Mouse (Mus musculus): ENCODE measurements at regions not wholly inside any gene's neighbourhood (a gene's known extent, or its start where the extent isn't known, plus 50 kb on each side); places are given as distances from the start of the nearest gene placed in this dataset.

- no peak for DNase-seq (ENCODE audit: low read depth, low spot score)
- Histone ChIP-seq H3K36me3 (ENCODE audit: control insufficient read depth, insufficient read depth, low read length, poor library complexity, severe bottlenecking) (no peaks in the 10 kb centered on the region), H3K27me3 (ENCODE audit: control insufficient read depth, insufficient read depth, low read length, poor library complexity, severe bottlenecking) (no peaks in the 10 kb centered on the region)
Measured at GRCm38 (mm10) chr14:76307603-76308002, 107.2 kb upstream of the Tsc22d1 start.

DNA sequence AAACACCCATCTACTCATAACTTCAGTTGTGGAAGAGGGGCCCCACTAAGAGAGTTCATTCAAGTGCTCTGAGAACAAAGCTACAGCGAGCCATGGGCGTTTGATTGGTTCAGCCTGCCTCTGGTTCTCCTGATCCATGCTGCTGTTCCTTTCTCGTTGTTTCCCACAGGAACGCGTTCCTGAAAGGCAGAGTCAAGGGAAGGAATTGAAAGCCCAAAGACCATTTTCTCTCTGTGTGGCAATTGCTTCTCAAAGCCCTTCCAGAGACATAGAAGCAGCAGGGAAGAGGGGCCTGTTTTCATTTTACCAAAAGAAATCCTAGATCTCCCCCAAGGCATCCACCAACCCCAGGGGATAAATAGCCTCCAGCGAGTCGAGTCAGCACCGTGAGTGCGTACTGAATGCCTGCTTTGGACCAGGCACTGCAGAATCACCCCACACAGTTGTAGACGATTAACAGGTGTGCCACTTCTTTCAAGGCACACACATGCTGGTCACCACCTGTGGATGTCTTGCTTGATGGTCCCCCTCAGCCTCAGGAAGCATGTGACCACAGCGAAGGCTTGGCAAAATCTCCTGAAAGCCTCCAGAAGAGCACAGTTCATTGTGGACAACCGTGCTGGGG lies 106.5 kb upstream of the Tsc22d1 start:
- DNase-seq (ENCODE audit: low read depth, low spot score) = no peak
- Histone ChIP-seq H3K36me3 (ENCODE audit: control insufficient read depth, insufficient read depth, low read length, poor library complexity, severe bottlenecking) (no peaks in the 10 kb centered on the region), H3K27me3 (ENCODE audit: control insufficient read depth, insufficient read depth, low read length, poor library complexity, severe bottlenecking) (no peaks in the 10 kb centered on the region)

- DNase-seq (ENCODE audit: low read depth, low spot score) = no peak
- no peaks in the 10 kb centered on the region for H3K27me3 ChIP-seq (ENCODE audit: control insufficient read depth, insufficient read depth, low read length, poor library complexity, severe bottlenecking)
- no peaks in the 10 kb centered on the region for H3K36me3 ChIP-seq (ENCODE audit: control insufficient read depth, insufficient read depth, low read length, poor library complexity, severe bottlenecking)
Measured at GRCm38 (mm10) chr14:76309606-76310005, 105.2 kb upstream of the Tsc22d1 start.

GRCm38 (mm10) chr14:76310278-76310677 lies 104.5 kb upstream of the Tsc22d1 start:
- no peak for DNase-seq (ENCODE audit: low read depth, low spot score)
- no peaks in the 10 kb centered on the region for H3K27me3 ChIP-seq (ENCODE audit: control insufficient read depth, insufficient read depth, low read length, poor library complexity, severe bottlenecking)
- no peaks in the 10 kb centered on the region for H3K36me3 ChIP-seq (ENCODE audit: control insufficient read depth, insufficient read depth, low read length, poor library complexity, severe bottlenecking)

DNA sequence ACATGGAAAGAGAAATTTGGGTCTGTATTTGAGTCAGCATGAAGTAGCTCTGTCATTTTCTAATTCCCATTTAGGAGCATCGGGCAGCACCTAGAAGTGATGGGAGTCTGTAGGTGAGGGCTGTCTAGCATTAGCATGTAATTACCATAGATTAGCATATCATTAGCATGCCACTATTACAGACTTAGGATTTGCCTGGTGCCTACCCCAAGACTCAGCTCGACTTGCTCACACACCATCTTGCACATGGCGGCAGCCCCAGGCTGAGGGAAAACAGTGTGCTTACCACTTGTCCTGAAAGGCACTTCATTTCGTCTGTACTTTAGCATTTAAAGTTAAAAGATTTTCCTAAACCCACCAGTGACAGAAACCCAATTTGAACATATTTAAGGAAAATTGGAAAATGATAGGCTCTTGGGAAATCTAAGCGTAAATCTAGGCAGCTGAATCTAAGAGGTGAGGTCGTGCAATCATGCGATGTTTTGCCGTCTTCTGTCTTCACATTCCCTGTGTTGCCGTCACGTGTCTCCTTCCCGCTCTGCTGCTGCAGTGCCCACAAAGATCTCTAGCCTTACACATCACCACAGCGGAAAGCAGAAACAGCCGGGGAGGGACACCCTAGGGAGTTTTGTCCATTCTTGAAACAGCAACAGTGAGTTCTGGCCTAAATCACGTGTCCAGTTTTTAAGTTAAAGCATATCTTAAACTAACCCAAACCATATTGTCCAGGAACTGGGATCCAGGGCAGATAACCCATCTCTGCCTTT lies 101.2 kb upstream of the Tsc22d1 start:
- DNase-seq (ENCODE audit: low read depth, low spot score) = no peak
- Histone ChIP-seq H3K27me3 (ENCODE audit: control insufficient read depth, insufficient read depth, low read length, poor library complexity, severe bottlenecking) (no peaks in the 10 kb centered on the region), H3K36me3 (ENCODE audit: control insufficient read depth, insufficient read depth, low read length, poor library complexity, severe bottlenecking) (no peaks in the 10 kb centered on the region)

GRCm38 (mm10) chr14:76318438-76318837 lies 96.3 kb upstream of the Tsc22d1 start:
- no peak for DNase-seq (ENCODE audit: low read depth, low spot score)
- no peaks in the 10 kb centered on the region for H3K27me3 ChIP-seq (ENCODE audit: control insufficient read depth, insufficient read depth, low read length, poor library complexity, severe bottlenecking)
- H3K36me3 ChIP-seq (ENCODE audit: control insufficient read depth, insufficient read depth, low read length, poor library complexity, severe bottlenecking) = no peaks in the 10 kb centered on the region

GRCm38 (mm10) chr14:76324246-76324645 lies 90.5 kb upstream of the Tsc22d1 start:
- Histone ChIP-seq H3K27me3 (ENCODE audit: control insufficient read depth, insufficient read depth, low read length, poor library complexity, severe bottlenecking) (no peaks in the 10 kb centered on the region), H3K36me3 (ENCODE audit: control insufficient read depth, insufficient read depth, low read length, poor library complexity, severe bottlenecking) (no peaks in the 10 kb centered on the region)
- no peak for DNase-seq (ENCODE audit: low read depth, low spot score)

DNA sequence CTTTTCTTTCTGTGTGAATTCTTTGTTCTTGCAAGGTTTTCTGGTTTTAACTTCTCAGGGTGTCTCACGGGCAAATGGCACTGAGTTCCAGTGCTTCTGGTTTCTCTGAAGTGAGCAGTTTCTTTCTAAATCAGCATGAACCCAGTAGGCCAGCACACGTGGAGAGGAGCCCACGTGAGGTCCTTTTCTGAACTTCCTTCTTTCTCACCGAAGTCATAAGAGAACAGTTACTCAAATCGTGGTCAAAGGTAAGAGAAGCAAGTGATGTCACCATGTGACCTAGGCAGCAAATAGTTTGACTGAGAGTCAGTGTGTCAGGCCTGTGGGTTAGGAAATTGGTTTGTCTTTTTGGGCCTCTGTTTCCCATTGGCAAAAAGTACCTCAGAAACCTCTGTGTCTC lies 84.8 kb upstream of the Tsc22d1 start:
- DNase-seq (ENCODE audit: low read depth, low spot score) = peak; percentile 14
- H3K27me3 ChIP-seq (ENCODE audit: control insufficient read depth, insufficient read depth, low read length, poor library complexity, severe bottlenecking) = no peaks in the 10 kb centered on the region
- no peaks in the 10 kb centered on the region for H3K36me3 ChIP-seq (ENCODE audit: control insufficient read depth, insufficient read depth, low read length, poor library complexity, severe bottlenecking)

DNA sequence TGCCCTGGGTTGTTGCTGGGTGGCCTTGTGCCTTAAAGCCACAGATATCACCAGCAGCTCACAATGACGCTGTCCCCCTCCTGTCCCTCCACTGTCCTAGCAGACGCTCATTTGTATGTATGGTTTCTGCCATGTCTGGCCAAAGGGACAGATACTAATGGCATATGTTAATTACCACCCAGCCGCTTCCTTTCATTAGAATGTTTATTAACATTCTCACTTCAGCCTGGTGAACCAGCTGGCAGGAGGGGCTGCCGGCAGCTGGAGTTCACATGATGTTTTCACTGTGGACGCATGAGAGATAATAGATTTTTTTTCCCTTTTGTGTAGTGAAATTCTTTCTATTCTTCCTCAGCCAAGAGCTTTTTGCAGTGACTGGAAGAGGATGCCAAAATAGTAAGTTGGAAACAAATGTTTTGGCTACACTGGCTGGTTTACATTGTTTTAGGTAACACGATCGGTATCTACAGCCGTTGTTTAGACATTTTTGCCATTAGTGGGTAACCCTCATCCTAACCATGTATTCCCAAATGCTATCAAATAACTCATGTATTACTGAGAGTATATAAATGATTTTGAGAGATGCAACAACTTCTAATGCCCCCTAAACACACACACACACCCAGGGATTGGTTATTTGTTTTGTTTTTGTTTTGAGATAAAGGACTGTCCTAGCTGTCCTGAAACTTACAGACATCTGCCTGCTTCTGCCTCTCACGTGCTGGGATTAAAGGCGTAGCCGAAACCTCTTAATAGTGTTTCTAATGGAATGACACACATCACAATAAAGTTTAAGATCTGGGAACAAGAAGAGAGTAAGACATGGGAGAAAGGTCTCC lies 83.0 kb upstream of the Tsc22d1 start:
- no peaks in the 10 kb centered on the region for H3K27me3 ChIP-seq (ENCODE audit: control insufficient read depth, insufficient read depth, low read length, poor library complexity, severe bottlenecking)
- H3K36me3 ChIP-seq (ENCODE audit: control insufficient read depth, insufficient read depth, low read length, poor library complexity, severe bottlenecking) = no peaks in the 10 kb centered on the region
- no peak for DNase-seq (ENCODE audit: low read depth, low spot score)

DNA sequence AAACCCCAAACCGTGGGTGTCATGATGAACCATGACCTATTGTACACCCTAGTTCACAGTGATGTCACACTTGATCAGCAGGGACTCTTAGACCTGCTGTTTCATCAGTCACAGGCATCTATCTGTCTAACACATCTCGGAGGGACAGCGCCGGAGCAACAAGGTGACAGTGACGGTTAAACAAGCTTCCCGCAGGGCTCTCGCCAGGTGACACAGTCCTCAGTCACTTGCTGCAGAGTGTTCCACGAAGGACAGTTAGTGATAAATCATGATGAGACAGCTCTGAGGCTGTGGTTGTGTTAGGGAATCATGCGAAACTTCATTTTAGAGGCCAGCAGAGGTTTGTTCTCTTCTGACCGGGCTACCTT lies 82.4 kb upstream of the Tsc22d1 start:
- Histone ChIP-seq H3K27me3 (ENCODE audit: control insufficient read depth, insufficient read depth, low read length, poor library complexity, severe bottlenecking) (no peaks in the 10 kb centered on the region), H3K36me3 (ENCODE audit: control insufficient read depth, insufficient read depth, low read length, poor library complexity, severe bottlenecking) (no peaks in the 10 kb centered on the region)
- DNase-seq (ENCODE audit: low read depth, low spot score) = no peak

DNA sequence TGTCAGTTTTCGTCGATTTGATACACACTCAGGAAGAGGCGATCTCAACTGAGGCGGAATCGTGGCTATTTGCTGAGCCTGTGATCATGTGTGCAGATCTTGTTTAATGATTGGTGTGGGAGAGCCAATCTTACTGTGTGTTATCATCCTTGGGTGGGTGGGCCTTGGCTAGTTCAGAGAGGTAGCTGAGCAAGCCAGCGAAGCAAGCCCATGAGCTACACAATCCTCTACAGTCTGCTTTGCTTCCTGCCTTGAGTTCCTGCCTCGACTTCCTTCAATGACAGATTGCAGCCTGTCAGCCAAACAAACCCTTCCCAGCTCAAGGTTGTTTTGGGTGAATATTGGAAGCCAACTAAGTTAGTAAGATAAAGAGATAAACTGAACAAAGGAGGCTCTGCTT lies 74.0 kb upstream of the Tsc22d1 start:
- Histone ChIP-seq H3K27me3 (ENCODE audit: control insufficient read depth, insufficient read depth, low read length, poor library complexity, severe bottlenecking) (no peaks in the 10 kb centered on the region), H3K36me3 (ENCODE audit: control insufficient read depth, insufficient read depth, low read length, poor library complexity, severe bottlenecking) (no peaks in the 10 kb centered on the region)
- no peak for DNase-seq (ENCODE audit: low read depth, low spot score)

DNA sequence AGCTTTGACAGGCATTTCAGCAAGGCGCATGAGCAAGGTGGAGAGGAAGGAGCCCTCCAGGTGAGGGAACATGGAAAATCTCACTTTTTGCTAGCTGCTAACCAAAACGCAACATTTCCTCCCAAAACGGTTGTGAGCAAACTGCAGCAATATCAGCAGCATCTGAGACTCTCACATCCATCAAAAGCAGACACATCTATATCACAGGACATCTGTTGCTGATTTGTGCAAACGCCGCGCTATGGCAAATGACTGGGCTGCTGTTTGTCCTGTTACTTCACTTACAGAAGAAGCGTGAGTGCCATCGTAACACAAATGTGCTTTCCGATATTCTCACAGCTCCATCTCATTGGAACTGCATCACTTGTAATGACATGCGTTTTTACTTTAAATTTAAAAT lies 73.5 kb upstream of the Tsc22d1 start:
- Histone ChIP-seq H3K36me3 (ENCODE audit: control insufficient read depth, insufficient read depth, low read length, poor library complexity, severe bottlenecking) (no peaks in the 10 kb centered on the region), H3K27me3 (ENCODE audit: control insufficient read depth, insufficient read depth, low read length, poor library complexity, severe bottlenecking) (no peaks in the 10 kb centered on the region)
- no peak for DNase-seq (ENCODE audit: low read depth, low spot score)

DNA sequence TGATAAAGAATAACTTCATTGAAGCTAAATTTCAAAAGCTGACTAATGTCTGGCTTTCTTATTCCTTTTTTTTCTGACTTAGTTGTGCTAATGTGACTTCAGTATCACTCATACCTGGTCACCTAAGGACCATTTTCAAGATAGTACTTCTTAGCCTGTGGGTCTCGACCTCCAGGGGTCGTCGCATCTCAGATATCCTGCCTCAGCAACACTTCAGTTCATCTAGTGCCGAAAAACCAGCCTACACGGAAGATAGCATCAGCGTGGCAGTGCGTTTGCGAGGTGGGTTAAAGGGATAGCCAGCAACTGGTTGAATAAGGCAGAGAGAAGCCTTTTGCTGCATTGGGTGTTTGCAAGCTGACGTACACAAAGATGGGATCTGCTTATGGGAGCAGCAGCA lies 62.9 kb upstream of the Tsc22d1 start:
- no peaks in the 10 kb centered on the region for H3K36me3 ChIP-seq (ENCODE audit: control insufficient read depth, insufficient read depth, low read length, poor library complexity, severe bottlenecking)
- DNase-seq (ENCODE audit: low read depth, low spot score) = no peak
- H3K27me3 ChIP-seq (ENCODE audit: control insufficient read depth, insufficient read depth, low read length, poor library complexity, severe bottlenecking) = no peaks in the 10 kb centered on the region

DNA sequence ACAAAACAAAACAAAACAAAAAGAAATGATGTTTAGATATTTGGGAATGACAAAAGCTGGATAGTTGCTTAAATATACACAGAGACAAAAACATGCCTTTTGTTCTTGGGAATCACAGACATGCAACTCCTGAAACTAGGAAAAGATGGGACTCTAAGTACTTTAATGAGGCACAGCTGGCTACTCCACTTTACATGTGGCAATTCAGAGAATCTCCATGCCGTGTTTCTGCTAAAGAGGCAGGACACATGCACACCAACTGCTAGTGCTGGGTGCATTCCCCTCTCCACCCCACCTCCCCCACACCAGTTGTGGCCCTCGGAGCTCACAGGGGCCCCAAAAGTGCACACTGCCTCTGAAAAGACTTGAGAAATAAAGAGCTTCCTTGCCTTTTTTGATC lies 58.6 kb upstream of the Tsc22d1 start:
- DNase-seq (ENCODE audit: low read depth, low spot score) = no peak
- H3K27me3 ChIP-seq (ENCODE audit: control insufficient read depth, insufficient read depth, low read length, poor library complexity, severe bottlenecking) = no peaks in the 10 kb centered on the region
- no peaks in the 10 kb centered on the region for H3K36me3 ChIP-seq (ENCODE audit: control insufficient read depth, insufficient read depth, low read length, poor library complexity, severe bottlenecking)

GRCm38 (mm10) chr14:76359837-76360410 lies 54.8 kb upstream of the Tsc22d1 start:
- no peak for DNase-seq (ENCODE audit: low read depth, low spot score)
- Histone ChIP-seq H3K27me3 (ENCODE audit: control insufficient read depth, insufficient read depth, low read length, poor library complexity, severe bottlenecking) (no peaks in the 10 kb centered on the region), H3K36me3 (ENCODE audit: control insufficient read depth, insufficient read depth, low read length, poor library complexity, severe bottlenecking) (no peaks in the 10 kb centered on the region)
